Mouse (Mus musculus) stomach, embryonic 16.5 days (tissue): ENCODE data around the gene Ctc1. TPM values are rescaled to one million over a fixed set of nuclear protein-coding genes. Genes with fewer than 3 reads are reported as not detected.

ENCODE experiments used
- ATAC-seq: fragments of 200-750 bp; cut with Nextera tagmentation; 2 replicates; pipeline ENCODE4 v1.8.0; 2017; ENCODE audit warnings: moderate number of reproducible peaks, moderate TSS enrichment; ENCODE audit not compliant: insufficient read depth, low FRiP score
- H3K27ac ChIP-seq: fragments of 300-500 bp; sonication (generic); 2 replicates; pipeline ENCODE4 v1.5.1; 2014; ENCODE audit warnings: low read length
- H3K27me3 ChIP-seq: fragments of 300-500 bp; sonication (generic); 2 replicates; pipeline ENCODE4 v1.6.1; 2014; ENCODE audit warnings: low read length, control low read depth, mixed read lengths; ENCODE audit not compliant: control insufficient read depth, insufficient read depth
- H3K36me3 ChIP-seq: fragments of 300-500 bp; sonication (generic); 2 replicates; pipeline ENCODE4 v1.6.1; 2014; ENCODE audit warnings: low read length; ENCODE audit not compliant: control insufficient read depth, insufficient read depth
- H3K4me1 ChIP-seq: fragments of 300-500 bp; sonication (generic); 2 replicates; pipeline ENCODE4 v1.6.1; 2014; ENCODE audit warnings: low read length, control low read depth, mixed read lengths; ENCODE audit not compliant: control insufficient read depth, insufficient read depth
- H3K4me2 ChIP-seq: fragments of 300-500 bp; sonication (generic); 2 replicates; pipeline ENCODE4 v1.6.1; 2014; ENCODE audit warnings: low read depth, low read length, mixed read lengths
- H3K4me3 ChIP-seq: fragments of 300-500 bp; sonication (generic); replicated peaks from 2 replicates; pipeline ENCODE4 v1.5.1; 2014; ENCODE audit warnings: mild to moderate bottlenecking, low read length
- H3K9ac ChIP-seq: fragments of 300-500 bp; sonication (generic); 2 replicates; pipeline ENCODE4 v1.6.1; 2014; ENCODE audit warnings: low read length
- H3K9me3 ChIP-seq: fragments of 300-500 bp; sonication (generic); replicated peaks from 2 replicates; pipeline ENCODE4 v1.6.1; 2016; ENCODE audit warnings: low read length, control low read depth; ENCODE audit not compliant: control insufficient read depth
- WGBS: fragments of 180-500 bp; shearing (Covaris S2); extraction: QIAGEN DNeasy Blood & Tissue Kit; methylation state at CpG from one replicate; pipeline ENCODE4 v1.1.7; 2014; 5-methylcytosine and 5-hydroxymethylcytosine counted together
- polyA plus RNA-seq: library from polyadenylated mRNA; unstranded; fragments of >200 nt; fragmentation: Nextera tagmentation; extraction: Ambion mirVana; gene quantifications from 2 replicates; pipeline ENCODE4 v1.2.1, GENCODE M21; 2015

Gene Ctc1
- polyA plus RNA-seq, 1 experiment from 2014 or later = 34.5 TPM

GRCm38 (mm10) chr11:69051771-69052170 lies 36.1 kb downstream of the Ctc1 start:
- no peak for ATAC-seq
- Histone ChIP-seq H3K9ac (no peak overlapping the region), H3K27ac (no peak overlapping the region), H3K9me3 (no peaks in the 10 kb centered on the region), H3K36me3 (peaks cover 10% of the 10 kb centered on the region), H3K27me3 (no peaks in the 10 kb centered on the region), H3K4me2 (no peak overlapping the region), H3K4me1 (peaks cover 9% of the 10 kb centered on the region), H3K4me3 (no peak overlapping the region)
- WGBS = 83% methylated on average over 4 of the region's 4 CpGs

- WGBS = 90% methylated on average over 2 of the region's 2 CpGs
- Histone ChIP-seq H3K4me3 (no peak overlapping the region), H3K27ac (no peak overlapping the region), H3K36me3 (peaks cover 10% of the 10 kb centered on the region), H3K9me3 (no peaks in the 10 kb centered on the region), H3K27me3 (no peaks in the 10 kb centered on the region), H3K4me1 (peaks cover 5% of the 10 kb centered on the region; the same call in 1 of the 2 replicates), H3K4me2 (no peak overlapping the region), H3K9ac (no peak overlapping the region)
- ATAC-seq = no peak
Observed at GRCm38 (mm10) chr11:69052824-69053421, 37.2 kb downstream of the Ctc1 start.

- Histone ChIP-seq H3K9ac (no peak overlapping the region), H3K27me3 (no peaks in the 10 kb centered on the region), H3K4me3 (no peak overlapping the region), H3K4me1 (peaks cover 6% of the 10 kb centered on the region), H3K27ac (no peak overlapping the region), H3K9me3 (no peaks in the 10 kb centered on the region), H3K36me3 (peaks cover 10% of the 10 kb centered on the region), H3K4me2 (no peak overlapping the region)
- peak; percentile 61; the same call in 1 of the 2 replicates for ATAC-seq
- 53% methylated on average over 3 of the region's 3 CpGs for WGBS
Observed at GRCm38 (mm10) chr11:69053848-69054247, 38.1 kb downstream of the Ctc1 start.

- Histone ChIP-seq H3K4me2 (peak overlapping the region; percentile 72), H3K4me3 (peak overlapping the region; percentile 93), H3K9ac (peak overlapping the region; percentile 95), H3K27ac (peak overlapping the region; percentile 75), H3K36me3 (no peaks in the 10 kb centered on the region), H3K27me3 (no peaks in the 10 kb centered on the region), H3K4me1 (peaks cover 18% of the 10 kb centered on the region), H3K9me3 (no peaks in the 10 kb centered on the region)
- whole genome bisulfite sequencing = 65% methylated on average over 2 of the region's 2 CpGs
- ATAC-seq = no peak
Observed at GRCm38 (mm10) chr11:69058265-69058664, 42.6 kb downstream of the Ctc1 start.

GRCm38 (mm10) chr11:69058729-69059356 lies 43.1 kb downstream of the Ctc1 start:
- Histone ChIP-seq H3K4me2 (peak overlapping the region; percentile 72), H3K36me3 (no peaks in the 10 kb centered on the region), H3K9ac (peak overlapping the region; percentile 95), H3K4me3 (peak overlapping the region; percentile 93), H3K27me3 (no peaks in the 10 kb centered on the region), H3K27ac (peak overlapping the region; percentile 75), H3K4me1 (peaks cover 18% of the 10 kb centered on the region), H3K9me3 (no peaks in the 10 kb centered on the region)
- ATAC-seq = 0 out of 2 replicates have a peak, but pooled peaks have one; percentile 1
- WGBS = 2% methylated on average over 19 of the region's 19 CpGs

GRCm38 (mm10) chr11:69059357-69059974 lies 43.8 kb downstream of the Ctc1 start, which contains the start of gene Borcs6:
Gene Borcs6 (plus strand): TSS chr11:69059717.
- Histone ChIP-seq H3K27me3 (no peaks in the 10 kb centered on the region), H3K36me3 (no peaks in the 10 kb centered on the region), H3K4me2 (peak within 1 kb of the TSS; percentile 97), H3K9ac (peak within 1 kb of the TSS; percentile 95), H3K27ac (peak within 1 kb of the TSS; percentile 94), H3K4me3 (peak within 1 kb of the TSS; percentile 93), H3K9me3 (no peaks in the 10 kb centered on the region), H3K4me1 (peaks cover 18% of the 10 kb centered on the region)
- under 1% methylated on average over 64 of the region's 64 CpGs for WGBS
- peak; percentile 93 for ATAC-seq

- Histone ChIP-seq H3K4me2 (peak overlapping the region; percentile 97), H3K27ac (peak overlapping the region; percentile 94), H3K4me3 (peak overlapping the region; percentile 93), H3K36me3 (no peaks in the 10 kb centered on the region), H3K27me3 (no peaks in the 10 kb centered on the region), H3K9ac (peak overlapping the region; percentile 95), H3K4me1 (peaks cover 18% of the 10 kb centered on the region), H3K9me3 (no peaks in the 10 kb centered on the region)
- under 1% methylated on average over 49 of the region's 49 CpGs for WGBS
- no peak for ATAC-seq
Observed at GRCm38 (mm10) chr11:69059975-69060411, 44.3 kb downstream of the Ctc1 start.

GRCm38 (mm10) chr11:69060448-69061254 lies 44.9 kb downstream of the Ctc1 start:
- 2% methylated on average over 40 of the region's 40 CpGs for WGBS
- H3K9me3 ChIP-seq = no peaks in the 10 kb centered on the region
- H3K9ac ChIP-seq = peak overlapping the region; percentile 95
- H3K4me3 ChIP-seq = peak overlapping the region; percentile 93
- peak overlapping the region; percentile 94 for H3K27ac ChIP-seq
- H3K27me3 ChIP-seq = no peaks in the 10 kb centered on the region
- H3K36me3 ChIP-seq = no peaks in the 10 kb centered on the region
- ATAC-seq = no peak
- H3K4me2 ChIP-seq = peak overlapping the region; percentile 97
- H3K4me1 ChIP-seq = peaks cover 18% of the 10 kb centered on the region
